Mouse (Mus musculus): ENCODE results near the gene Elk4. TPM values are rescaled to one million over a fixed set of nuclear protein-coding genes. Genes with fewer than 3 reads are reported as not detected.
A peak's percentile ranks its signal among the peaks of the same experiment; 100 is the strongest.

Elk4 gene
- polyA plus RNA-seq, 1 experiment, result 33.7 TPM

DNA sequence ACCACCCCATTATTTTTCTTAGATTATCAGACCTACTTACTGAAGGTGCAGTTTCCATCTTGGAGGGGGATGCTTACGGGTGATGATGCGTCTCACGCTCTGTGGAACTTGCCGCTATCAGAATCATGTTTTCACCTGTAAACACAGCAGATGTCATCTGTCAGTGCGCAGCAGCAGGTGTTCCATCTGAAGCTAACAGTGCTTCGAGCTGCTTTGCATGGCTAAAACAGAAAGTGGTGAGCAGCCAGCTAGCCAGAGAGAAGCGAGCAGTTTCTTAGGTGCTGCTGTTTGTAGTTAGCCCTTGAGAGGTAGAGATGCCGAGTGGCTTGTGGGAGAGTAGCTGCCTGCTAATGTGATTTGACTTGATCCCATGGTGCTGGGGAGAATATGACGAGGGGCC lies 21.0 kb downstream of the Elk4 start:
- H3K4me1 ChIP-seq (ENCODE audit: control insufficient read depth, insufficient read depth, low read length), result no peaks in the 10 kb centered on the region
- H3K9me3 ChIP-seq (replicated peaks; ENCODE audit: control insufficient read depth, insufficient read depth, low read length, poor library complexity, severe bottlenecking), result no peaks in the 10 kb centered on the region
- H3K4me3 ChIP-seq (ENCODE audit: low read depth, low read length), result no peak overlapping the region
- no peak overlapping the region for H3K9ac ChIP-seq (ENCODE audit: low read depth, poor library complexity, severe bottlenecking)
- no peaks in the 10 kb centered on the region for H3K27me3 ChIP-seq (ENCODE audit: control insufficient read depth, insufficient read depth, low read length, poor library complexity, severe bottlenecking)
- TF ChIP-seq EP300 (IDR thresholded peaks at IDR 0.05; ENCODE audit: insufficient read depth, low read depth, low read length), result no peak
- peaks cover 13% of the 10 kb centered on the region for H3K36me3 ChIP-seq (ENCODE audit: control insufficient read depth, insufficient read depth, low read length, poor library complexity, severe bottlenecking)
- no peak overlapping the region for H3K27ac ChIP-seq (ENCODE audit: insufficient read depth, low read length)

DNA sequence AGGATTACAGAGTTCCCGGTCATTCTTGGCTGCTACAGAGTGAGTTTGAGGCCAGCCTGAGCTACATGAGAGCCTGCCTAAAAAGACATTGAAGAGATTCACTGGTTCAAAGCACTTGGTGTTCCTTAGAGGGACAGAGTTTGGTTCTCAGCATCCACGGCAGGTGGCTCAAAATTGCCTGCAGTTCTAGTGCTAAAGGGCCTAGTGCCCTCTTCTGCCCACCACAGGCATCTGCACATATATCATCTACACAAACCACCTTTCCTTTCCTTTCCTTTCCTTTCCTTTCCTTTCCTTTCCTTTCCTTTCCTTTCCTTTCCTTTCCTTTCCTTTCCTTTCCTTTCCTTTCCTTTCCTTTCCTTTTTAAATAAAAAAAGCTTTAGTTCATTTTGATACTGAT lies 23.2 kb downstream of the Elk4 start:
- Histone ChIP-seq H3K36me3 (ENCODE audit: control insufficient read depth, insufficient read depth, low read length, poor library complexity, severe bottlenecking) (peaks cover 4% of the 10 kb centered on the region), H3K9ac (ENCODE audit: low read depth, poor library complexity, severe bottlenecking) (no peak overlapping the region), H3K27me3 (ENCODE audit: control insufficient read depth, insufficient read depth, low read length, poor library complexity, severe bottlenecking) (no peaks in the 10 kb centered on the region), H3K4me3 (ENCODE audit: low read depth, low read length) (no peak overlapping the region), H3K4me1 (ENCODE audit: control insufficient read depth, insufficient read depth, low read length) (no peaks in the 10 kb centered on the region), H3K27ac (ENCODE audit: insufficient read depth, low read length) (no peak overlapping the region), H3K9me3 (replicated peaks; ENCODE audit: control insufficient read depth, insufficient read depth, low read length, poor library complexity, severe bottlenecking) (no peaks in the 10 kb centered on the region)
- TF ChIP-seq CTCF (IDR thresholded peaks at IDR 0.05; ENCODE audit: low read depth, low read length), result peak; percentile 32
- no peak for TF ChIP-seq POLR2A (IDR thresholded peaks at IDR 0.05; ENCODE audit: insufficient read depth, low read length)
- TF ChIP-seq EP300 (IDR thresholded peaks at IDR 0.05; ENCODE audit: insufficient read depth, low read depth, low read length), result no peak

DNA sequence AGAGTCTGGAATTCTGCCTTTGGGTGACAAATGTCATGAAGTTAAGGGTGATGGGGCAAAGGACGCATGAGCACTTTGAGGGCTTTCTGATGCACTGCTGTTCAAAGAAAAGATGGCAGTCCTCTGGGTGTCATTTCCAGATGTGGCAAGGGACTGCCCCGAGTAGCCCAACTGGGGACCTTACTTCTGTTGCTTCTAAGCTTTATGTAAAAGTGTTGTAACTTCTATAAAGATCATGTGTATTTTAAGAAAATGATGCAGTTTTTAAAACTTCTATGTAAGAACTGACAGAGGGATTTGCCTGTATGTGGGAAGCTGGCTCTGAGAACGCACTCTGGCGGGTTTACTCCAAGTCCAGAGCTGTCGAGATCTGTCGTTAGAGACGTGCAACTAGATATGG lies 24.8 kb downstream of the Elk4 start:
- Histone ChIP-seq H3K27ac (ENCODE audit: insufficient read depth, low read length) (no peak overlapping the region), H3K4me3 (ENCODE audit: low read depth, low read length) (no peak overlapping the region), H3K27me3 (ENCODE audit: control insufficient read depth, insufficient read depth, low read length, poor library complexity, severe bottlenecking) (no peaks in the 10 kb centered on the region), H3K9ac (ENCODE audit: low read depth, poor library complexity, severe bottlenecking) (no peak overlapping the region), H3K9me3 (replicated peaks; ENCODE audit: control insufficient read depth, insufficient read depth, low read length, poor library complexity, severe bottlenecking) (no peaks in the 10 kb centered on the region), H3K4me1 (ENCODE audit: control insufficient read depth, insufficient read depth, low read length) (no peaks in the 10 kb centered on the region), H3K36me3 (ENCODE audit: control insufficient read depth, insufficient read depth, low read length, poor library complexity, severe bottlenecking) (peaks cover 4% of the 10 kb centered on the region)
- no peak for TF ChIP-seq POLR2A (IDR thresholded peaks at IDR 0.05; ENCODE audit: insufficient read depth, low read length)
- no peak for TF ChIP-seq CTCF (IDR thresholded peaks at IDR 0.05; ENCODE audit: low read depth, low read length)
- no peak for TF ChIP-seq EP300 (IDR thresholded peaks at IDR 0.05; ENCODE audit: insufficient read depth, low read depth, low read length)

DNA sequence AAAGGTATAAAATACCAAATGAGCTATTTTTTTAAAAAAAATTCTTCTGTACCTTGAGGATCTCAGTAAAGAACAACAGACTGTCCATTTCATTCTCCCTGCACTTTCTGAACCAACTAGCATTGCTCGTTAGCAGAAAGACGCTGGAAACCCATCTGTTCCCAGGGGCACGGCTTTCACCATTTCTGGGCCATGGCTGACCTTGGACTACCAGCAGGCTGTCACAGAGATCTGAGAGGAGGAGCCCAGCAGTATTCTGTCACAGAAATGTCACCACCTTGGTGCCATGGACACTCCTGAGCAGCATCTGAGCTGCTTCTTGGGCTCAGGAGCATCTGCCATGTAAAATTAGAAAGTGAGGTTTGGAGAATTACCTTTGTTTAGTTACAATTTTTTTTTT lies 30.3 kb downstream of the Elk4 start:
- no peak overlapping the region for H3K27ac ChIP-seq (ENCODE audit: insufficient read depth, low read length)
- TF ChIP-seq POLR2A (IDR thresholded peaks at IDR 0.05; ENCODE audit: insufficient read depth, low read length) (no peak), CTCF (IDR thresholded peaks at IDR 0.05; ENCODE audit: low read depth, low read length) (no peak), EP300 (IDR thresholded peaks at IDR 0.05; ENCODE audit: insufficient read depth, low read depth, low read length) (no peak)
- H3K4me3 ChIP-seq (ENCODE audit: low read depth, low read length), result no peak overlapping the region
- no peaks in the 10 kb centered on the region for H3K27me3 ChIP-seq (ENCODE audit: control insufficient read depth, insufficient read depth, low read length, poor library complexity, severe bottlenecking)
- no peaks in the 10 kb centered on the region for H3K36me3 ChIP-seq (ENCODE audit: control insufficient read depth, insufficient read depth, low read length, poor library complexity, severe bottlenecking)
- H3K4me1 ChIP-seq (ENCODE audit: control insufficient read depth, insufficient read depth, low read length), result no peaks in the 10 kb centered on the region
- no peaks in the 10 kb centered on the region for H3K9me3 ChIP-seq (replicated peaks; ENCODE audit: control insufficient read depth, insufficient read depth, low read length, poor library complexity, severe bottlenecking)
- H3K9ac ChIP-seq (ENCODE audit: low read depth, poor library complexity, severe bottlenecking), result no peak overlapping the region

DNA sequence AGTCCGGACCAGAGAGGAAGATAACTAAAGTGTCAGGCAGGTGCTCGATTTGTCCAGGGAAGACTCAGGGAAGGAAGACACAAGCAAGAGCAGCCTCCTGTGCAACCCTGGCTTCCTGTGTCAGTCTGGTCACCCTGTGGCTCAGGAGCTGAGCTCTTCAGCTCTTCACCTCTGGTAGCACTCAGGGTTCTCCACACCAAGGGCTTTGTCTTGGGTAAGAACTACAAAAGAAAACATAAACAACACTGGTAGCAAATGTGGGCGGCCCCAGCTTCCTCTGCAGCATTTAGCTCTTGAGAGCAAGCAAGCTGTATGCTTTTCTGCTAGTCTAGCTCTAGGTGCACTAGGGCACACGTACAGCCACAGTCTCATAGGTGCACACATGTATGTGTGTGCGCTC lies 31.3 kb downstream of the Elk4 start:
- H3K4me3 ChIP-seq (ENCODE audit: low read depth, low read length), result no peak overlapping the region
- no peaks in the 10 kb centered on the region for H3K36me3 ChIP-seq (ENCODE audit: control insufficient read depth, insufficient read depth, low read length, poor library complexity, severe bottlenecking)
- TF ChIP-seq POLR2A (IDR thresholded peaks at IDR 0.05; ENCODE audit: insufficient read depth, low read length), result no peak
- TF ChIP-seq EP300 (IDR thresholded peaks at IDR 0.05; ENCODE audit: insufficient read depth, low read depth, low read length), result no peak
- no peak for TF ChIP-seq CTCF (IDR thresholded peaks at IDR 0.05; ENCODE audit: low read depth, low read length)
- H3K9ac ChIP-seq (ENCODE audit: low read depth, poor library complexity, severe bottlenecking), result no peak overlapping the region
- no peaks in the 10 kb centered on the region for H3K9me3 ChIP-seq (replicated peaks; ENCODE audit: control insufficient read depth, insufficient read depth, low read length, poor library complexity, severe bottlenecking)
- no peaks in the 10 kb centered on the region for H3K4me1 ChIP-seq (ENCODE audit: control insufficient read depth, insufficient read depth, low read length)
- no peaks in the 10 kb centered on the region for H3K27me3 ChIP-seq (ENCODE audit: control insufficient read depth, insufficient read depth, low read length, poor library complexity, severe bottlenecking)
- H3K27ac ChIP-seq (ENCODE audit: insufficient read depth, low read length), result no peak overlapping the region

DNA sequence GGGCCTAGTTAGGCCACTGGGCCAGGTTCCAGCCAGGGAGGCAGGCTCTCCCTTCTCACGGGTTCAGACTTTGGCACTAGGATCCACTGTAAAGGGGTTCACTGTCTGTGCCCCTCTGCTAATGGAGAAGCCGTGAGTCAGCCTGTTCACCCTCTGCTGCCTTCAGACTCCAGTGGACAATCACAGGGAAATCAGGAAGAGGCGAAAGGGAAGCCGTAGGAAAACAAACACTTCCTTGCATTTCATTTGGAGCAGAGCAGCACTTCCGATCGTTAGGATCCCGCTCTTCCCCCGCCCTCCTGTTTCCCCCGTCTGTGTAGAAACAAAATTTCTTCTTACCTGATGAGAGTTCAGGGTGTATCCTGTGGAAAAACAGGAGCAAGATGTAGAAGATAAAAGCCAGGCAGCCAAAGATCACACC lies 32.8 kb downstream of the Elk4 start:
- Histone ChIP-seq H3K27me3 (ENCODE audit: control insufficient read depth, insufficient read depth, low read length, poor library complexity, severe bottlenecking) (no peaks in the 10 kb centered on the region), H3K4me3 (ENCODE audit: low read depth, low read length) (no peak overlapping the region), H3K27ac (ENCODE audit: insufficient read depth, low read length) (no peak overlapping the region), H3K4me1 (ENCODE audit: control insufficient read depth, insufficient read depth, low read length) (no peaks in the 10 kb centered on the region), H3K9me3 (replicated peaks; ENCODE audit: control insufficient read depth, insufficient read depth, low read length, poor library complexity, severe bottlenecking) (no peaks in the 10 kb centered on the region), H3K36me3 (ENCODE audit: control insufficient read depth, insufficient read depth, low read length, poor library complexity, severe bottlenecking) (no peaks in the 10 kb centered on the region), H3K9ac (ENCODE audit: low read depth, poor library complexity, severe bottlenecking) (0 out of 2 replicates have a peak overlapping the region, but pooled peaks have one; percentile 21)
- TF ChIP-seq CTCF (IDR thresholded peaks at IDR 0.05; ENCODE audit: low read depth, low read length) (no peak), EP300 (IDR thresholded peaks at IDR 0.05; ENCODE audit: insufficient read depth, low read depth, low read length) (no peak), POLR2A (IDR thresholded peaks at IDR 0.05; ENCODE audit: insufficient read depth, low read length) (no peak)

All from ES-Bruce4 (cell line).